Mouse (Mus musculus) MEL (cell line): ENCODE measurements around the gene Bola3. TPM values are rescaled to one million over a fixed set of nuclear protein-coding genes. Genes with fewer than 3 reads are reported as not detected.

ENCODE experiments used
- DNase-seq: peaks from one replicate; pipeline ENCODE4 v3.0.0; 2011; ENCODE audit warnings: low read depth, low spot score
- H3K27ac ChIP-seq: 2 replicates; pipeline ENCODE4 v1.5.1; 2012; ENCODE audit warnings: low read depth, mild to moderate bottlenecking, control low read depth, low read length, moderate library complexity; ENCODE audit not compliant: control insufficient read depth
- H3K27me3 ChIP-seq, 2 experiments: fragments of 150-350 bp in 1 of 2; sonication (generic) in 1 of 2; 2 replicates each; pipeline ENCODE4 v1.6.1; 2012; ENCODE audit warnings: low read length in 2 of 2, mild to moderate bottlenecking in 2 of 2, improper control_type of control experiment in 1 of 2, moderate library complexity in 1 of 2; ENCODE audit not compliant: insufficient read depth in 2 of 2, control insufficient read depth in 1 of 2
- H3K36me3 ChIP-seq, 2 experiments: 2 replicates each; pipeline ENCODE4 v1.6.1; 2012 to 2014; ENCODE audit warnings: low read length in 2 of 2, improper control_type of control experiment in 1 of 2, inconsistent platforms in 1 of 2, mild to moderate bottlenecking in 1 of 2; ENCODE audit not compliant: insufficient read depth in 2 of 2, control insufficient read depth in 1 of 2
- H3K4me1 ChIP-seq, 2 experiments: fragments of 150-350 bp in 1 of 2; sonication (generic) in 1 of 2; 2 replicates each; pipeline ENCODE4 v1.6.1; 2012; ENCODE audit warnings: low read length in 2 of 2, improper control_type of control experiment in 1 of 2, mild to moderate bottlenecking in 1 of 2; ENCODE audit not compliant: insufficient read depth in 2 of 2, control insufficient read depth in 1 of 2
- H3K4me3 ChIP-seq, 2 experiments: fragments of 150-350 bp in 1 of 2; sonication (generic) in 1 of 2; 2 replicates each; pipeline ENCODE4 v1.5.1; 2012; ENCODE audit warnings: low read depth in 2 of 2, low read length in 2 of 2, mild to moderate bottlenecking in 2 of 2, moderate library complexity in 2 of 2, control low read depth in 1 of 2, improper control_type of control experiment in 1 of 2; ENCODE audit not compliant: control insufficient read depth in 1 of 2, insufficient read depth in 1 of 2
- H3K79me2 ChIP-seq: 2 replicates; pipeline ENCODE4 v1.6.1; 2012; ENCODE audit warnings: mild to moderate bottlenecking, low read length, moderate library complexity; ENCODE audit not compliant: control insufficient read depth, poor library complexity, insufficient read depth
- H3K9ac ChIP-seq: 2 replicates; pipeline ENCODE4 v1.6.1; 2012; ENCODE audit warnings: low read depth, mild to moderate bottlenecking, control low read depth, low read length, moderate library complexity; ENCODE audit not compliant: control insufficient read depth, poor library complexity, severe bottlenecking
- H3K9me3 ChIP-seq: fragments of 150-350 bp; sonication (generic); replicated peaks from 2 replicates; pipeline ENCODE4 v1.6.1; 2012; ENCODE audit warnings: mild to moderate bottlenecking, low read length, improper control_type of control experiment, moderate library complexity; ENCODE audit not compliant: insufficient read depth
- CHD1 ChIP-seq: IDR thresholded peaks from 2 replicates; pipeline ENCODE4 v1.6.1; 2012; ENCODE audit warnings: low read depth, mild to moderate bottlenecking, inconsistent platforms, low read length, improper control_type of control experiment
- E2F4 ChIP-seq: IDR thresholded peaks from 2 replicates; pipeline ENCODE4 v1.6.1; 2011; ENCODE audit warnings: low read depth, low read length, improper control_type of control experiment, borderline replicate concordance
- EP300 ChIP-seq, 2 experiments: IDR thresholded peaks; 2 replicates each; pipeline ENCODE4 v1.6.1; 2011; ENCODE audit warnings: improper control_type of control experiment in 2 of 2, low read length in 2 of 2, low read depth in 1 of 2, mild to moderate bottlenecking in 1 of 2
- GATA1 ChIP-seq: IDR thresholded peaks from 2 replicates; pipeline ENCODE4 v1.6.1; 2011; ENCODE audit warnings: low read depth, low read length, improper control_type of control experiment
- JUND ChIP-seq: IDR thresholded peaks from 2 replicates; pipeline ENCODE4 v1.6.1; 2011; ENCODE audit warnings: low read depth, mild to moderate bottlenecking, improper control_type of control experiment, low read length
- MAZ ChIP-seq: IDR thresholded peaks from 2 replicates; pipeline ENCODE4 v1.6.1; 2012; ENCODE audit warnings: low read depth, mild to moderate bottlenecking, inconsistent platforms, low read length, improper control_type of control experiment
- MEF2A ChIP-seq: IDR thresholded peaks from 2 replicates; pipeline ENCODE4 v1.6.1; 2014; ENCODE audit warnings: low read depth, mild to moderate bottlenecking, inconsistent platforms, low read length, improper control_type of control experiment; ENCODE audit not compliant: poor library complexity, insufficient replicate concordance, severe bottlenecking; ENCODE audit errors: extremely low read depth
- MYB ChIP-seq: IDR thresholded peaks from 2 replicates; pipeline ENCODE4 v1.6.1; 2011; ENCODE audit warnings: mild to moderate bottlenecking, low read depth, low read length, improper control_type of control experiment
- NELFE ChIP-seq: IDR thresholded peaks from 2 replicates; pipeline ENCODE4 v1.6.1; 2011; ENCODE audit warnings: low read depth, low read length, improper control_type of control experiment
- POLR2A ChIP-seq, 2 experiments: IDR thresholded peaks; 2 replicates each; pipeline ENCODE4 v1.6.1; 2011 to 2012; ENCODE audit warnings: low read length in 2 of 2, mild to moderate bottlenecking in 2 of 2, control low read depth in 1 of 2, improper control_type of control experiment in 1 of 2, low read depth in 1 of 2, moderate library complexity in 1 of 2; ENCODE audit not compliant: control insufficient read depth in 1 of 2, insufficient read depth in 1 of 2, poor library complexity in 1 of 2
- POLR2AphosphoS2 ChIP-seq: IDR thresholded peaks from 2 replicates; pipeline ENCODE4 v1.6.1; 2011; ENCODE audit warnings: low read length, improper control_type of control experiment
- TAL1 ChIP-seq: IDR thresholded peaks from 2 replicates; pipeline ENCODE4 v1.6.1; 2012; ENCODE audit warnings: mild to moderate bottlenecking, inconsistent platforms, low read length, moderate library complexity, mixed read lengths
- ZKSCAN1 ChIP-seq: IDR thresholded peaks from 2 replicates; pipeline ENCODE4 v1.6.1; 2012; ENCODE audit warnings: low read depth, mild to moderate bottlenecking, inconsistent platforms, low read length, improper control_type of control experiment, moderate library complexity
- ZNF384 ChIP-seq: IDR thresholded peaks from 2 replicates; pipeline ENCODE4 v1.6.1; 2012; ENCODE audit warnings: low read depth, mild to moderate bottlenecking, inconsistent platforms, low read length, improper control_type of control experiment
- polyA plus RNA-seq, 2 experiments: library from polyadenylated mRNA; stranded (reverse) in 1 of 2; unstranded in 1 of 2; fragments of >175 nt in 1 of 2; fragments of >200 nt in 1 of 2; gene quantifications; 2 replicates each; pipeline versions ENCODE4 v1.2.1 to v1.2.4; 2012; ENCODE audit warnings: low replicate concordance in 2 of 2, low read depth in 1 of 2; ENCODE audit not compliant: insufficient read length in 2 of 2, insufficient read depth in 1 of 2, missing spikeins in 1 of 2
- total RNA-seq: library from RNA; depleted of rRNA; stranded (reverse); fragments of 300-350 nt; gene quantifications from 2 replicates; pipeline ENCODE4 v1.2.3, GENCODE M21; 2012; rRNA removed

The Bola3 gene
- total RNA-seq (48.3 and 55.2 TPM in 2 replicates), polyA plus RNA-seq (100 to 1,000 TPM in 1 of 2 experiments, not detected in 1; 211 TPM)

DNA sequence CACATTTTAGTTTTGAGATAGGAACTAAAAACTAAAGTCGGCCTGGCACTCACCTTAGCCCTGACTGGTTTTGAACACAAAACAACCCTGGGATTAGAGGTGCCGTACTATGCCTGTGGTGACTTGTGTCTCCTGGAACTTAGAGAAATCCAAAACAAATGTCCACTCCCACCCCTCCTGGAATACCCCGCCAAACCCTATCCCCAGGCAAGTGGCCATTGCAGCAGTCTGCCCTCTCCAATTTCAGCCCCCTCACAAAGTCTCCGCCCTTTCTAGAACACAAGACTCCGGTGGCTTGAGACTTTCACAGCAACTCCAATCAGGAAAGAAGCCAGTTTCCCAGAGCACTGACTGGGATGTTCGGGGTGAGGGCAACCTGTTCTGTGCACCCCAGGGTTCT is at the start of gene Bola3:
TSS of gene Bola3 (plus strand) at position 275 of the 400 bp plus-strand sequence.
- H3K9ac ChIP-seq = peak within 1 kb of the TSS; percentile 87
- DNase-seq = no peak
- no peak for TF ChIP-seq POLR2A (IDR thresholded peaks at IDR 0.05; ENCODE audit: control insufficient read depth in 1 of 2, insufficient read depth in 1 of 2, low read depth in 1 of 2, low read length in 2 of 2, poor library complexity in 1 of 2)
- TF ChIP-seq E2F4 = no peak
- TF ChIP-seq JUND = no peak
- no peak for TF ChIP-seq ZNF384
- no peak for TF ChIP-seq EP300 (IDR thresholded peaks at IDR 0.05; ENCODE audit: low read depth in 1 of 2, low read length in 2 of 2)
- no peak for TF ChIP-seq MAZ
- no peak for TF ChIP-seq CHD1
- TF ChIP-seq ZKSCAN1 = no peak
- TF ChIP-seq MYB = no peak
- no peak for TF ChIP-seq NELFE
- no peak for TF ChIP-seq POLR2AphosphoS2
- no peak for TF ChIP-seq TAL1
- no peaks in the 10 kb centered on the region for H3K27me3 ChIP-seq
- peaks cover 17 to 33% of the 10 kb centered on the region in 2 experiments for H3K4me1 ChIP-seq
- peaks cover 16% of the 10 kb centered on the region for H3K79me2 ChIP-seq
- peaks cover 0 to 32% of the 10 kb centered on the region in 2 experiments; a peak in 3 of 4 replicates for H3K36me3 ChIP-seq
- H3K27ac ChIP-seq = peak within 1 kb of the TSS; percentile 63
- H3K4me3 ChIP-seq = peak within 1 kb of the TSS; percentile 84 to 94
- H3K9me3 ChIP-seq = no peaks in the 10 kb centered on the region

DNA sequence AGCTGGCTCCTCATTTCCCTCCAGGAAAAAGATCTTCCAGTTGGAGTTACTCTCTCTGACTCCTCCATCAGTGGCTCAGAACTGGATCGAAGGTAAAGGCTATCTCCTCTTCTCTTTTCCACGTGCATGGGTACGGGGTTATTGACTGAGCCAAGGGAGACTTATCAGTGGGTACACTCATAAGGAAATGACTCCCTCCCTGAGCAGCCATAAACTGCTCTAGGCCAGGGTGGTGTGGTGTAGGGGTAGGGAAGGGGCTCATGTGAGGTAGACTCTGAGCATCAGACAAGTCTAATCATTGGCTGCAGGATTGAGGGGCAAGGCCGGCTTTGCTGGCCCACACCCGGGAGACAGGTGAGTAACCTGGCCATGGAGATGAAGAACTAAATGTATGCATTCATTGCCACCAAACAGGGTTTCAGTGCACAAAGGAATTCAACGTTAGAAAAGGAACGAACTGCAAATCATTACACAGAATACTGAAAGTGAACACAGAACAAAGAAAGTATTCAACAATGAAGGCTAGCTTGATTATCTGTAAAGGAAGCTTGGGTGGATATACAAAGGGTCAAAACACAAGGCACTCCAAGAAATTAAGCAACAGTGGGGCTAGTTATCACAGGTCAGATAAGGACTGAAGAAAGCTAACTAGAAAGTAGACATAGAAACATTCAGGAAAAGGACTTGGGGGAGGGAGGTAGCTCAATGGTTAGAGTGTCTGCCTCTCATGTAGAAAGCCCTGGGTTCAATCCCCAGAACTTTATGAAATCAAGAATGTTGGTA is 48.3 kb upstream of the Bola3 start:
- no peak overlapping the region for H3K4me3 ChIP-seq
- no peaks in the 10 kb centered on the region for H3K9me3 ChIP-seq
- H3K79me2 ChIP-seq = no peaks in the 10 kb centered on the region
- TF ChIP-seq TAL1 (no peak), GATA1 (0 out of 2 replicates have a peak, but pooled peaks have one; percentile 2), MEF2A (no peak), JUND (no peak)
- H3K4me1 ChIP-seq = peaks cover 0 to 13% of the 10 kb centered on the region in 2 experiments; a peak in 2 of 4 replicates
- DNase-seq = no peak
- H3K9ac ChIP-seq = no peak overlapping the region
- no peaks in the 10 kb centered on the region for H3K27me3 ChIP-seq
- no peak overlapping the region for H3K27ac ChIP-seq
- peaks cover 4 to 13% of the 10 kb centered on the region in 2 experiments for H3K36me3 ChIP-seq
